Mouse (Mus musculus): ENCODE data around the gene Abcg4.

Abcg4 gene

DNA sequence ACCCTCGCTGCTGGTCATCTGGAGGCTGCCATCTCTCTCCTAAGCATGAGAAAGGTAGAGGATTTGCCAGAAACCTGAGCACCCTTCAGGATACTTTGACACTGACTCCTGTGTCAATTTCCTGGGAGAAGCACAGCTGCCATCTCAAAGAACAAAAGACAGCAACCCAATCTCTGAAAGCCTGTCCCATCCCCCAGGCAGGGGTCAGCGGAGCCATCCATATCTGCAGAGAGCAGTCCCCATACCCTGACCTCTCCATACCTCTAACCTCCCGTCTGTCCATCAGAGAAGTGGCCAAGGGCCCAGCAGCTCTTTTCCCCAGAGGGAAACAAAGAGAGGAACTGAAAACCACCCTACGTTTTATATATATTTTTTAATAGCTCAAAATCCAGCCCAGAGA is 51.8 kb downstream of the Abcg4 start:
- no peak for DNase-seq

DNA sequence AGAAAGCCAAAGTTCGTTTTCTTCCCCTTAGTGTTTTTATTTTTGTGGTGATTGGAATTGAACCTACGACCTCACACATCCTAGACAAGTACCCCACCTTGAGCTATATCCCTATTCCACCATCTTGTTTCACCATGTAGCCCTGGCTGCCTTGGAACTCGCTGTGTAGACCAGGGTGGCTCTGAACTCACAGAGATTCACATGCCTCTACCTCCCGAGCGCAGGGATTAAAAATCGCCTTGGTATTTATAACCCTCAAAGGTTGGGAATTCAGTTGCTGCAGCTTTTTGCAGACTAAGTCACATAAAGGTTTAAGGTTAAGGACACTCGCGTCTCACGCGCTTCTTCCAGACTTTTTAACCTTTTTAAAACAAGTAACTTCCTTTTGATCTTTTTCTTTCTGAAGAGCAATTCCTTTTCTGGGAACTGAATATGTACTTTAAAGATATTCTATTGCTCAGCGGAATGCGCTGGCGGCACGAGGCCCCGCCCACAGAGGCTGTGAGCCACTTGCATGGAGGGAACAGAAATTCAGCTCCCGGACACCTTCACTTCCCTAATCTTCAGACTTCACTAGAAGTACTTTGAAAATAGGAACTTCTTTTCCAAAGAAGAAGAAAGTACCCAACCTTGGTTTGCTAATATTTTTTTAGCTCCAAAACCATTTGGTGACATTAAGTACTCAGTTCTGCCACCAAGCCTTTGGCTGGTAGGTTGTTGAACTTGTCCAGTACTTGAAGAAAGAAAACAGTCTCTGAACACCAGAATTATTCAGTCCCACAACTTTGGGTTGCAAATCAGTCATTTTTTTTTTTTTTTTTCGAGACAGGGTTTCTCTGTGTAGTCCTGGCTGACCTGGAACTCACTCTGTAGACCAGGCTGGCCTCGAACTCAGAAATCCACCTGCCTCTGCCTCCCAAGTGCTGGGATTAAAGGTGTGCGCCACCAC is 53.7 kb downstream of the Abcg4 start:
- no peak for DNase-seq

DNA sequence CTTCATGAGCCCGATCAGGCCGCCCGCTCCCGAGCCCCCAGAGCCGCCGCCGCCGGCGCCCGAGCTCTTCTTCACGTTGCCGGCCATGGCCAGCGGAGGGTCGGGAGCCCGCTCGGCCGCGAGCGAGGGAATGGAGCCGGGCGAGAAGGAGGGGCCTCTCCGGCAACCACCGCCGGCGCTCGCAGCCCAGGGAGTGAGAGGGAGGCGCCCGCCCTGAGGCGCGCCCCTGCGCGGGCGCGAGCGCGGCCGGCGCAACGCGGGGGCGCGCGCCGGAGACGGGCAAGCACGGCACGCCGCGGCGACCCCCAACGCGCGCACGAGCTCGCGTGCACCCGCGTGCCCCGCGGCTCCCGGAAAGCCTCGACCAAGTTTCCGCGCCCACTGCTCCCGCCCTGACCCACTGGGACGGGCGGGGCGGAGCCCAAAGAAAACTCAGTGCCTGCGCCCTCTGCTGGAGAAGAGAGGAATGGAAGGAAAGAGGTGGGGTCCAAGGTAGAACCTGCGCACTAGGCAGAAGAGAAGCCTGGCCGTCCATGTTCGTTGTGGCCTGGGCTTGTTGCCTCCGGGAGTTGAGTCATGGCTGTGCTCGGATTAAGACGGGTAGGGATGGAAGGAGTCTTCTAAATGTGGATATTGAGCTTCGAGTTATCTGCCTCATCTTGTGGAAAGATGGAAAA is 54.5 kb downstream of the Abcg4 start, which contains the start of gene Cbl:
Gene Cbl (minus strand): TSS at position 248 of the 677 bp plus-strand sequence.
- peak; percentile 98 for DNase-seq

GRCm38 (mm10) chr9:44233021-44233801 is 55.2 kb downstream of the Abcg4 start:
- no peak for DNase-seq

GRCm38 (mm10) chr9:44231609-44232008 is 56.8 kb downstream of the Abcg4 start:
- no peak for DNase-seq

DNA sequence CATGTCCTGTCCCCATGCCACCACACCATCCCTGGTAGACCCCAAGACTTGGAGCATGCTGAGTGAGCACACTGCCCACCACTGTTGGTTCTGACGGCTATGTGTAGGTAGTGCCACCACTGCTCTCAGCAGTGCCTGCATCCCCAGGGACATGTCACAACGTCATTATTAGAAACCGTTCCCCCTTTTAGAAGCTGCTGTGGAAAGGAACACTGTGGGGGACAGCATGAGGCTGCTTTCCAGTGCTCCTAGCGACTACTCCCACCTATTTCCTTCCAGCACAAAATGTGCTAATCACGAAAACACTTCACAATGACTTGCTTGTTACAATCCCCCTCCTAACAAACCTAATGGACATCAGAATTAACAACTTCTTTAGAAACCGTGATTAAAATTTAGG is 62.4 kb downstream of the Abcg4 start:
- no peak for DNase-seq

Measured in kidney, adult 11 months (tissue).